Mouse (Mus musculus): ENCODE results near the gene Bace2.

Bace2 gene

DNA sequence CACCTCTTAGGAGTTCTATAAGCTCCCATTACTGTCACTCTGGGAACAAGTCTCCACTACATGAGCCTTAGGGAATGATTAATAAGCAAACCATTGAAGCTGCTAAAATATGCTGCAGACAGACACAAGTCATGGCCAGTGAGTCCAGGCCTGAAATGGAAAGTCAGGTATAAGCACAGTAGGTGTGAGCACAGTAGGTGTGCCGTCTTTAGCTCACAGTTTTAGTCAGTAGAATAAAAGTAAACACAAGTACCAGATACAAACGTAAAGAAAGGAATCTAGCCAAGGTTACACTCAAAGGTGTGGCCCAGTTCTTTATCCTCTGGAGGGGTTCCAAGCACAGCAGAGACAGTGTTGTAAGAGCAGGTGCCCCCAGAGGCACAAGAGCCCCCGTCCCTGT, 110.9 kb downstream of the Bace2 start:
- DNase-seq (ENCODE audit: extremely low spot score): no peak

DNA sequence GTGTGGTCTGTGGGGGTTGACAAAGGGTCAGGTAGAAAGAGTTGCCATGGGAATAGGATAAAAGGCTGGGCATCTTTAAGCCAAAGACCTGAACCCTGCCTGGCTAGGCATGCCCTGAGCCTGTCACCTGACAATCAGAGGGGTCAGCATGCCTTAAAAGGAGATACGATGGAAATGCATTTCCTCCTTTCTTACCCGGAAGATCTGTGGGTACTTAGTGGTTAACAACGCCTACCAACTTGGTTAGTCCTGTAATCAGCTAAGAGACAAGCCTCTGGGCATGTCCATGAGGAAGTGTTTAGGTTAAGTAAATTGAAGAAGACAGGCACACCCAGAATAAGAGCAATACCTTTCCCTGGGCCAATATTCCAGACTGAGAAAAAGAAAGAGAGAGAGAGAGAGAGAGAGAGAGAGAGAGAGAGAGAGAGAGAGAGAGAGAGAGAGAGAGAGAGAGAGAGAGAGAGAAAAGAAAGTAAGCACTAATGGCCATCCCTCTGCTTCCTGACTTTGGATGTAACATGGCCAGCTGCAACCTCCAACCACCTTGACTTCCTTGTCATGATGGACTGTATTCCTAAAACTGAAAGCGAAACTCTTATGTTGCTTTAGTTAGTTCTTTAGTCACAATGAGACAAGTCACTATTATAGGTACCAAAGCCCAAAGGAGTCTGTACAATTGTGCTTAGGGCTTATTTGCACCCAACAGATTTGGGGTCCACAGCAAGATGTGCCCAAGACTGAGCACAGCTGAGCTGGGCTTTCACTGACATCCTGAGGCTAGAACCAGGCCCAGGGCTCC, 111.7 kb downstream of the Bace2 start:
- no peak for DNase-seq (ENCODE audit: extremely low spot score)

DNA sequence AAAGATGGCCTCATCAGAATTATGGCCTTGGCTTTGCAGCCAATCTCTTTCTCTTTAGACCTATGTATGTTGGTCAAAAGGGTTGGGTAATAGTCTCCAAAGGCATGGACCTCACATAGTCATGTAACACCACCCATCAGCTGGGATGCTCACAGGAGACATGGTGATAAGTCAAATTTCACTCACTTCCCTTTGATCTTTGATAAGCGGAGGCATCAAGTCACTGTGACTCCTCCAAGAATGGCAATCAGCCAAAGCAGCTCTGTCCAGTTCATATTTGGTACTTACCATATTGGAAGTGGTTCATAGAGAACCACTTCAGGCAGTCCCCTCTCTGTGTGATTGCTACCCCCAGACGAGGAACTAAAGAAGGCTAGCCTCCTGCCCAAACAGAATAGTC, 118.1 kb downstream of the Bace2 start:
- no peak for DNase-seq (ENCODE audit: extremely low spot score)

DNA sequence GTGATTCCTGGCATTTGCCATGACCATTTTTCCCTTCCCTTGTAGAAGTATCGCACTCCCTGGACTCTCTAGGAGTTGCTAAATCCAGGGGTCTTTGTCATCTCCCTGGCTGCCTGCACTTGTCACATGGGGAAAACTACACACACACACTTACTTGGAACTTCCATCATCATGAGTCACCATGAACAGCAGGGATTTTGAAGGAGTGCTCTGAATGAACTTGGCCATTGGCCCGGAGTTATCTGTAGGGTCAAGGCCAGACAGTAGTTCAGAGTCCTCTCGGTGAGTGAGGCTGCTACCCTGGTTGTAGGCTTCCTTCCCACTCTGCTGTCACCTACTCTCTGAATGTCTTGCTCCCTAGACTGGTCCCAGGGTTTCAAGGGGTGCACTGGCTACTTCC, 119.0 kb downstream of the Bace2 start:
- DNase-seq (ENCODE audit: extremely low spot score): no peak

DNA sequence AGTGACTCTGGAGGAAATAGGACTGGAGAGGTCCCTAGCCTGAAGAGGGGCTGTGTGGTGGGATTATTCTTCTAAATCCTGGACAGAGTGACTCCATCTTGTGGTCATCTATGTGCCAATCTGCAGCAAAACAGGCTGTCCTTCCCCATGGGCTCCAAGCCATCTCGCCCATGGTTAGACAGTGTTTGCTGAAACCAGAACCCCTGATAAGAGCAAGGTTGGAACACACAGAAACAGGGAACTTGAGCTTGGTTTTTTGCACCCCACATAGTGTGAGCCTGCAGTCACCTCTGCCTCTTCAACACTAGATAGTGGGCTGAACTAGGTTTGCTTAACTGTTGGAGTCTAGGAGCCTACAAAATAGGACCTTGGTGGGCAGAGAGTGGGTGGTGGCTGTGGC, 120.0 kb downstream of the Bace2 start:
- DNase-seq (ENCODE audit: extremely low spot score): no peak

DNA sequence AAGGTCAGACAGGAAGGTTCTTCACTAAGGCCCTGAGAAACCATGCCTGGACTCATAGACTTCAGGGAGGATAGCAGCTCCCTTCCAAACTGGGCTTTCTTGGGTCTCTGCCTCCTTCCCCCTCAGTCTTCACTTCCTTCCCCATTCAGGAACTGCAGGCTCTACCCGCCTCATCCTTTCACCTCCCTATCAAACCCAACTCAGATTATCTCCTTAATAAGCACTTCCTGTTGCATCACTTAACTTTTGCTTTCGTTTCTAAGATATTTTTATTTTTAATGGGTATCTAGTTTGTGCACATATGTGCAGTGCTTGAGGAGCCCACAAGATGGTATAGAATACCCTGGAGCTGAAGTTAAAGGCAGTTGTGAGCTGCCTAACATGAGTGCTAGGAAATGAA, 122.1 kb downstream of the Bace2 start:
- no peak for DNase-seq (ENCODE audit: extremely low spot score)

DNA sequence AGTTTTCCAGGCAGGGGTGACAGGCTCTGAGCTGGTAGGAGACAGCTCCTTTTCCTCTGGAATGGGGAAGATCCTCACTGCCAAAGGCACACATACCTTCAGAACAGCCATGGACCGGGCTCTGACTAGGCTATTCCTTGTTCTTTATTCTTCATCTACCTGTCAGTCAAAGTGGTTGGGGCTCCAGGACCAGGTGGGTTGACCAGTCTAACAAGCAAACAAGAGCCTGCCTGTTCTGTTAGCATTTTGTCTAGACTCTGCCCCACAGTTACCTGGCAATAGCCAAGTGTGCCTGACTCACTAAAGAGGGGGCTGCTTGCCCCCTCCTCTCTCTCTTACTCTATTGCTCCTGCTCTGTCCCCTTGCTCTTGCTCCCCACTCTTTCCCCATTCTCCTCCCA, 135.8 kb downstream of the Bace2 start:
- DNase-seq (ENCODE audit: extremely low spot score): no peak
